Mouse (Mus musculus) granulocyte monocyte progenitor cell, adult 5-6 weeks (primary cell): ENCODE results near the gene Klf12. TPM values are rescaled to one million over a fixed set of nuclear protein-coding genes. Genes with fewer than 3 reads are reported as not detected.

Experiments used
- ATAC-seq: replicated peaks from 2 replicates; pipeline ENCODE4 v1.8.0; 2016; ENCODE audit warnings: mild to moderate bottlenecking, moderate TSS enrichment, inconsistent platforms; ENCODE audit not compliant: poor library complexity, severe bottlenecking
- total RNA-seq, 2 experiments: library from RNA; stranded (forward) in 1 of 2; stranded (reverse) in 1 of 2; fragments of 200-712, 200-1000 nt in 1 of 2; fragments of >200 nt in 1 of 2; fragmentation: Nextera tagmentation in 1 of 2; gene quantifications; 2 replicates each; pipeline ENCODE4 v1.2.3; 2014 to 2017

Klf12 gene
- total RNA-seq, 2 experiments from 2014 or later, result not detected

DNA sequence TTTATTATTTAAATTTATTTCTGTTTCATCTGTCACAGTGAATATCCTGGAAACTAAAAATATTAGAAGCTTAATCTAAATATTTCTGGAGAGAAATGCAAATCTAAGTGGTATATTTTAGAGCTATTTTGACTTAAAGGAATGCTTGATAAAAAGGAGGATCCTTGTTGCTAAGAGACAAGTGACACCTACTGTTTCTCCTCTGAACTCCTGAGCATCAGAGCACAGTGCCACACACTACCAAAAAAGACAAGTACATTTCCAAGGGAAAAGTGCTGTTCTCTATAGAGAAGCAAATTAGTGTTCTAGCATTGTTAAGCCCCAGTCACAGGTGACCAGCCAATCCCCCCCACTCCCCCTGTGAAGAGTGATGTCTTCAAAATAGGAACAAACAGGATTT lies 127.8 kb downstream of the Klf12 start:
- ATAC-seq, result no peak

DNA sequence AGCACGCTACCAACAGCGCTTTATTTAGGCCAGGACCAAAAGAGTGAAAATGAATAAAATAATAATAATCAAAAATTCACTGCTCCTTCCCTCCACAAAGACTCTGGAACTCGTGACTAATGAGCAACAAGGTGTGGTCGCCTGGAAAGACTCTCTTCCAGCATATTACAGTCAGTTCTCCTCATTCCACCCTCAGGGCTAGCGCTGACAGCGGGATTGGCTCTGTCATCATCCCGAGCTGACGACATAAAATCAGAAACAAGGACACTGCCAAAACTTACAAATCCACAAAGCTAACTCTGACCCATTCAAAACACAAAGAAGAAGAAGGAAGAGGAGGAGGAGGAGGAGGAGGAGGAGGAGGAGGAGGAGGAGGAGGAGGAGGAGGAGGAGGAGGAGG lies 136.8 kb downstream of the Klf12 start:
- no peak for ATAC-seq

- no peak for ATAC-seq
These were observed 144.1 kb downstream of the Klf12 start for GRCm38 (mm10) chr14:100140370-100140769.

DNA sequence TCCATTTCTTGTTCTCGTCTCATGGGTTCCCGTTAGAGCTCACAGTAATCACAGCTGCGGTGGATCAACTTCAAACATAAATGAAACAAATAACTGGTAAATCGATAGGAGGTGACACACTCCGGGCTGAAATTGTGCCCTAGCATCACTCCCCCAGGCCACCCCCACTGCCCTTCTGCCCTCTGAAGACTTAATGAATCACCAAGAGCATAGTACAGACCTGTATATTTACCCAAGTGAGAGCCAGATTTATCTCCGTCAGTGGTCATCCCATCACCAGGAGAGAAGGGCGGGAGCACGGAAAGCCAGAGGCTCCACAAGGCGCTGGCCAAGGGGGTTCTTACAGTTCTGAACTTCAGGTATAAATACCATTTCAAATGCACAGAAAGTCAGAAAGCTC lies 150.2 kb downstream of the Klf12 start:
- ATAC-seq, result no peak

- no peak for ATAC-seq
These were observed 152.0 kb downstream of the Klf12 start for GRCm38 (mm10) chr14:100132479-100132878.

- ATAC-seq, result no peak
These were observed 158.4 kb downstream of the Klf12 start for GRCm38 (mm10) chr14:100126126-100126525.

- ATAC-seq, result no peak
These were observed 163.4 kb downstream of the Klf12 start for GRCm38 (mm10) chr14:100121075-100121474.

DNA sequence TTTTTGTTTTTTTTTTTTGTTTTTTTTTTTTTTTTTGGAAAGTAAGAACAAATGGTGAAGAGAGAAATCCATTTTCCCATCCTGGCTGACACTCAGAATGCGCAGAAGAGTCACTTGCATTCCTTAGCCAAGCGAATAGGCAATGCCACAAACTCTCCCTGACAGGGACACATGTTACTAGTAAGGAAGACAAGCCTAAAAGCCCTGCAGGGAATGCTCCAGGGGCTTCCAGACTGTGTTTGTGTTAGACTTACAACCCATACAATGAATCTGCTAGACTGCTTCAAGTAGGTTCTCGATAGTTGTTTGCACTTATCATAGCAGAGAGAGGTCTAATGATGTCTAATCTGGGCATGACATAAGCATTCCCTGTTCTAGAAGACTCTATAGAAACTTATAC lies 164.6 kb downstream of the Klf12 start:
- no peak for ATAC-seq

- no peak for ATAC-seq
These were observed 171.1 kb downstream of the Klf12 start for GRCm38 (mm10) chr14:100113419-100113818.

DNA sequence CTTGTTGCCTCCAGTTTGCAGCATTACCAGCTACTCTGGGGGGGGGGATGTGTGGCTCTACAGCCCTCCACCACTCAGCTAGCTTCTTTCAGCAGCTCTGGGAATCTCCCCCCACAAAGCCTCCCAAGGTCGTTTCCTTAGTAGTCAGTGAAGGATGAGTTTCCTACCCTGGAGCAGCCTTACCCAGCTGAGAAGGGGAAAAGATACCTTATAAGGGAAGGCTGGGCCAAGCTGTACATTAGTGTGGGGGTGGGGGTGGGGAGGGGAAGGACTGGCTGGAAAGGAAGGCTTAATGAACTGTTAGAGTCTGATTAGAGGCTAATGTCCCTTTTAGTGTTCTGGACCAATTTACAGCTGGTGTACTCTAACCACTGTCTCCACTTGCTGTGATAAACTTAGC lies 172.7 kb downstream of the Klf12 start:
- no peak for ATAC-seq

DNA sequence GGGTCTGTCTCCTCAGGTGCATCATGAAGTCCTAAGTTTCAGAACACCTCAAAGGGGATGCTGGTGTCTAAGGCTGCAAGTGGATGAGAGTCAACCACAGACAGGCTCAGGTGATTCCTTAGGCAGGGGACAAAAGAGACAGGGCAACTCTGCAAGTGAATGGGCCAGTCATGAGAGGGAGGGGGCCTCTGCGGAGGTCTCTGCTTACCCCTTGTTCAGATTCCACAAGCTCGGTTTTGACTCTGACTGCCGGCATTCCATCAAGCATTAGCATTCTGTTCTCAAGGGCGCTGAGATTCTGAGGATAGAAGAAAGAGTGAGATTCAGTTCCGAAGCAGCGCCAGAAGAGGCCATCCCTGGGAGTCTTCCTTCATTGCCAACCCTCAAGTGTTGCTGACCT lies 174.9 kb downstream of the Klf12 start:
- ATAC-seq, result no peak

- ATAC-seq, result no peak
These were observed 178.9 kb downstream of the Klf12 start for GRCm38 (mm10) chr14:100105570-100105969.

- ATAC-seq, result no peak
These were observed 179.7 kb downstream of the Klf12 start for GRCm38 (mm10) chr14:100104818-100105217.

GRCm38 (mm10) chr14:100103818-100104217 lies 180.7 kb downstream of the Klf12 start:
- ATAC-seq, result no peak

GRCm38 (mm10) chr14:100097208-100098189 lies 187.0 kb downstream of the Klf12 start:
- ATAC-seq, result no peak

GRCm38 (mm10) chr14:100095730-100096129 lies 188.7 kb downstream of the Klf12 start:
- no peak for ATAC-seq

DNA sequence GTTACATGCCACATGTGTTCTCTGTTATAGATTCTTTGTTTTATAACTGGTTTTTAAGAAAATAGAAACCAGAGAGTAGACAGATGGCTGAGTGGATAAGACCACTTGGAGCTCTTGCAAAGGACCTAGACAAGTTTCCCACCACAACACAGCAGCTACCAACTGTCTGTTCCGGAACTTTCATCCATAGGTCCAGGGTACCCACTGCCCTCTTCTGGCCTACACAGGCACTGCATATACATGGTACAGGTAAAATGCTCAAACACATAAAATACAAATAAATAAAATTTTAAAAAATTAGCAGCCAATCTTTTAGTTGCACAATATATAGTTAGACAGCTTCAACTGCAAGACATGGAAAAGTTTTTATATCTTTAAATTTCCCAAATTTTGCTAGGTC lies 194.0 kb downstream of the Klf12 start:
- ATAC-seq, result peak; percentile 76

DNA sequence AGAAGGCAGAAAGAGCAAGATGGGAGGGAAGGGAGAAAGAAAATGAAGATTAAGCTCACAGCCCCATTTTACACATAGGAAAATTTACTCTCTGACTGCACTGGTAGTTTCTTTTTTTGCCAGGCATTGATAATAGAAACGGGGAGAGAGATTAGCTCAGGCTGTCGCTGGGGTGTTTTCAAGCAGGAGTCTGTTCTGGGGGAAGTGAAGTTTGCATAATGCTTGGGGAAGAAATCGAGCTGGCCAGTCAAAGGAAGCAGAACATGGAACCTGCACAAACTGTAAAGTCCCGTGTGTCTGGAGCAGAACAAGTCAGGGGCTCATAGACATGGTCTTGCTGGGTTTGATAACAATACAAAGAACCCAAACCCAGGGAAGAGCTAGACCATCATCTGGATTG lies 204.9 kb downstream of the Klf12 start:
- ATAC-seq, result no peak

GRCm38 (mm10) chr14:100072431-100073195 lies 211.9 kb downstream of the Klf12 start:
- no peak for ATAC-seq

DNA sequence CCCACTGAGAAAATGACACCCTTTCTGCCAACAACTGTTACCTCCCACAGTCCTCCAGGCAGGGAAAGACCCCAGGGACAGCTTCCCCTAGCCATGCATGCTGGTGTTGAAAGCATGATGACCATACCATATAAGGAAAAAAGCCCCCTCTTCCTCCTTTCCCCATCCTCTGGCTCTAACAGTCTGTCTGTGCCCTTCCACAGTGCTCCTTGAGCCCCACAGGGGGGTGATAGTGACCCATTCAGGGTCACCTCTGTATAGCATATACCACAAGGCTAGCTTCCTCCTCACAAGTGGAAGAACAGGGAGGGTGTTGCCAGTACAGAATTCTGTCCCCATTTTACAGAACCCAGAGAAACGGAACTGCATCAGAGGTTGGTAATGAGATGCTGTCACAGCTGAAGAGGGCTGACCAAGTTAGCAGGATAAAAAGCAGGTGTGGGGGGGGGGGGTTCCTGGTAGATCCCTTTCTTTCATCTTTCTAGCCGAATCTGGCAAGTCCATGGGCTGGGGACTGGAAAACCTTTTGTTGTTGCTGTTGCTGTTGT lies 214.9 kb downstream of the Klf12 start:
- ATAC-seq, result no peak

- ATAC-seq, result no peak
These were observed 215.8 kb downstream of the Klf12 start for GRCm38 (mm10) chr14:100068715-100069114.
